Mouse (Mus musculus) small intestine, adult 2 months (tissue): ENCODE data around the gene Hap1.
A peak's percentile ranks its signal among the peaks of the same experiment; 100 is the strongest.

ENCODE experiments used
- CTCF ChIP-seq: fragments of 200-500 bp; IDR thresholded peaks from 2 replicates; pipeline ENCODE4 v1.5.1; 2012; ENCODE audit warnings: low read depth, mild to moderate bottlenecking, control low read depth, inconsistent platforms, low read length, moderate library complexity, mixed read lengths; ENCODE audit not compliant: insufficient replicate concordance, insufficient read length; ENCODE audit errors: extremely low read depth
- POLR2A ChIP-seq: fragments of 200-500 bp; IDR thresholded peaks from 2 replicates; pipeline ENCODE4 v1.6.1; 2012; ENCODE audit warnings: low read depth, mild to moderate bottlenecking, control low read depth, inconsistent platforms, low read length, moderate library complexity

DNA sequence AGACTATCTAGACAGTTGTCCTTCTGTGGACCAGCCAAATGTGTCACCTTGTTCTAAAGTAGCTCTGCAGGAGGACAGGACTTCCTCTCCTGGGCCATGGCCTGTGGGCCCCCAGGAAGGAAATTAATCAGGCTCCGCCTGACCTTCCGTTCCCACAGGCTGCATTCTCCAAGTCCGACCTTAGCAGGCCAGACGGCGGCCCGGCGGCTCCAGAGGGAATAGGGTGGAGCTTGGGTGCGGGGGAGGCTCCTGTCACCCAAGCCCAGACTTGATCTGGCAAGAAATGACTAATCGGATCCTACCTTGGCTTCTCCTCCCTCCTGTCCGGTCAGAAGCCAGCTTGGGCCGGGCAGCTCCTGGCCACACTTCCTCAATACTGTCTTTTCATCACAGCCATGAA is 39.3 kb upstream of the Hap1 start:
- no peak for TF ChIP-seq CTCF
- TF ChIP-seq POLR2A: peak; percentile 49; the same call in 1 of the 2 replicates
